Mouse (Mus musculus): Measurements from ENCODE around the gene Cfap126.

The Cfap126 gene

DNA sequence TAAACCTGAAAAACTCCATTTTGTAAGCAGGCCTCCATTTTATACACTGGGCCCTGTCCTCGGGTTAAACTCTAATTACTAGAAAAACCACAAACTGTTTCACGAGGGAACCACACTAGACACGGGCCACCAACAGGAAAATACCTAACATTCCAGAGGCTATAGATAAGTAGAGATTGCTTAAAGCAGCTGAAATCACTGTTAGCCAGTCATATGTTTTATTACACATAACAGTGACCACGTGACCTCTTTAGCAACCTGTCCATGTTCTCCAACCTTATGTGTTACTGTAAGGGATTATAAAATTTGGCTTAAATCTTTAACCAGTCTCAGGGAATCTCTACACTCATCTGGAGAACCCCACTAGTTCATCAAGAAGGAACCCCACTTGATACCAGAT, 19.3 kb upstream of the Cfap126 start:
- DNase-seq (ENCODE audit: low spot score), result no peak

- no peak for DNase-seq (ENCODE audit: low spot score)
Measured at GRCm38 (mm10) chr1:171096110-171096964, 17.4 kb upstream of the Cfap126 start.

- no peak for DNase-seq (ENCODE audit: low spot score)
Measured at GRCm38 (mm10) chr1:171097136-171097535, 16.6 kb upstream of the Cfap126 start.

- no peak for DNase-seq (ENCODE audit: low spot score)
Measured at GRCm38 (mm10) chr1:171097612-171098011, 16.1 kb upstream of the Cfap126 start.

DNA sequence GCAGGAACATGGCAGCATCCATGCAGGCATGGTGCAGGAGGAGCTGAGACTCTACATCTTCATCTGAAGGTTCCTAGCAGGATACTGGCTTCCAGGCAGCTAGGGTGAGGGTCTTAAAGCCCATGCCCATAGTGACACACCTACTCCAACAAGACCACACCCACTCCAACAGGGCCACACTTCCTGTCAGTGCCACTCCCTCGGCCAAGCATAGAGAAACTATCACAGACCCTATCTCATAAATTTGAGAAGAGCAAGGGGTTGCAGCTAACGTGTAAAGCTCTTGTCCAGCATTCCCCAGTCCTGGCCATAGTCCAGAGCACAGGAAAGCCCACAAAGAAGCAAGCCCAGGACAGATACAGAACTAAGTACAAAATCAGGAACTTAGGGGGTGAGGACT, 12.7 kb upstream of the Cfap126 start:
- no peak for DNase-seq (ENCODE audit: low spot score)

DNA sequence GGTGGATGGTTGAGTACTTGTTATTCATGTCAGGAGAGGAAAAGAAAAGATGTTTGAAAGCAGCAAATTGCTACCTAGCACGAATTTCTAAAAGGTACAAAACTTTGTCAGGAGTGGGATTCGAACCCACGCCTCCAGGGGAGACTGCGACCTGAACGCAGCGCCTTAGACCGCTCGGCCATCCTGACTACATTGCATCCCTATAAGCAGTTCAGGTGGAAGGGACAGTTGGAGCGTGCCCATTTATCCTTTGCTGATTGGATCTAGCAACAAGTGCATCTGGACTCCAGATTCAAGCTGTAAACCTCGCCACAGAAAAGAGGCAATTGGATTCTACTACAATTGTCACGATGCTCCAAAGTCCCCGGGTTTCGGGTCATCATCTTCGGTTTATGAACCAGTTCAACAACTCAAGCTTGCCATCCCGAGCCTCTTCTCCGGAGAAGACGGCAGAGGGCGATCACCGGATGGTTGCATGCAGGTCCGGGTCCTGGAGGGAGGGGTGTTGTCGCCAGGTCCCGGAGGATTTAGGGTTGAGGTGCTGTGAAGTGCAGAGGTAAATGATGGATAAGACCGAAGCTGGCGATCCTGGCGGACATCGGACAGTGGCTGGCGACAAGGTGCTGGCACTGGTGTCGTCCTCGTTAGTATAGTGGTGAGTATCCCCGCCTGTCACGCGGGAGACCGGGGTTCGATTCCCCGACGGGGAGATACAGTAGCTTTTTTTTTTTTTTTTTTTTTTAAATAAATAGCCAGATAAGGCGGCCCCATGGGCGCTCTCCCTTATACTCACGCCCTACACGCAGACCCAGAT, 11.8 kb upstream of the Cfap126 start:
- DNase-seq (ENCODE audit: low spot score), result peak; percentile 92

- peak; percentile 76 for DNase-seq (ENCODE audit: low spot score)
Measured at GRCm38 (mm10) chr1:171102547-171103177, 11.1 kb upstream of the Cfap126 start.

DNA sequence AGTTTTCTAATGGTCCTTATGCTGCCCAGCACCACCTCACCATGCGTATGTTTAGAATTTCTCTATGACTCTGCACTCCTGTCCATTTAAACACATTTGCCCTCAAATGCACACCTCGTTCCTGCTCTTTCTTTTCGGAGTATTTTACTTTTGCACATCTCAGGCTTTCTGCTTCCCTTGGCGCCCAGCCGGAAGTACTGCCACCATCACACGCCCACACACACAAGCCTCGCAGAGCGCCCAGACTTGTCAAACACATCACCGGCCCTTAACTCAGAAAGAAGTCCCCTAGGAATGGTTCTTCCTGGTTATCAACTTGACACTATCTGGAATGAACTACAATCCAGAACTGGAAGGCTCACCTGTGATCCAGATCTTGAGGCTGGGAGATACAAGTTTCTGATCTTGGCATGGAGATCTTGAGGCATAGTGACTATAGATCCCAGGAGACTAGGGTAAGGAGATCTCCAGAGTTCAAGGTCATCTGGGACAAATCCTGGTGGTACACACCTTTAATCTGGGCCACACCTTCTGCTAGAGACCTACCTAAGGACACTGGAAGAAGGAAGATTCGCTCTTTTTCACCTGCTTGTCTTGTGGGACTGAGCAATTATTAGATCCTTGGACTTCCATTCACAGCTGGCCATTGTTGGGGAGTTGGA, 10.4 kb upstream of the Cfap126 start:
- no peak for DNase-seq (ENCODE audit: low spot score)

GRCm38 (mm10) chr1:171105226-171105625, 8.5 kb upstream of the Cfap126 start:
- DNase-seq (ENCODE audit: low spot score), result no peak

DNA sequence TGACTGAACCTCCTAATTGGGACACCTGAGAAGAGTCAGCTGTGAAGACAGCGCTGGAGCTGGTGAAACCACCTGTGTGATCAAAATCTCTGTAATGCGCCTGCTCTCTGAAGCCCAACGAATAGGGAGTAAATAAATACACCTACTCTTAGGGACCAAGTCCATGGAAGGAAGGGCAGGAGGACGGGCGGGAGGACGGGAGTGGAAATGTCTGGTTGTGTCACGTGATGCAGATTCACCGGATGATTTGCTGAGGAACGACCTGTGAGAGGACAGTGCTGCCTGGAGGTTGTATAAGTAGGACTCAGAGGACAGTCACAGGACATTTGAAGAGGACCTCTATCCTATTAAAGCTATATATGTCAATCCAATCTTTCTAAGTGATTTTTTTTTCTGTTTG, 4.1 kb upstream of the Cfap126 start:
- no peak for DNase-seq (ENCODE audit: low spot score)

DNA sequence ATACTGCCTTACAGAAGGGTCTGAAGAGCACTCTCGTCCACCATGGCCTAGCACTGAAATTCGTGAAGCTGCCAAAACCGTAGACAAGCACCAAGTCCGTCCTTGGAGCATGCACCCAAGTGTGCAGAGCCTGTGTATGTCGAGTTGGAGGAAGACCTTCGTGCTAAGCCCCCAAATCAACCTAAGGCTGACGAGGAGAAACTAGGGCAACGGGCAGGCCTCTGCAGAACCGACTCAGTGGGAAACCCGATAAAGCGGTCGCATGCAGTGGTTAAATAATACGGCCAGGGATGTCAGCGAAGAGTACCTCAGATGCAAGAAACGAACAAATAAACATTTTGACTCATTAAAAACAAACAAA, 3.1 kb upstream of the Cfap126 start:
- DNase-seq (ENCODE audit: low spot score), result no peak

GRCm38 (mm10) chr1:171111020-171111780, 2.5 kb upstream of the Cfap126 start:
- DNase-seq (ENCODE audit: low spot score), result peak; percentile 87

- peak; percentile 38 for DNase-seq (ENCODE audit: low spot score)
Measured at GRCm38 (mm10) chr1:171111781-171112575, 1.7 kb upstream of the Cfap126 start.

DNA sequence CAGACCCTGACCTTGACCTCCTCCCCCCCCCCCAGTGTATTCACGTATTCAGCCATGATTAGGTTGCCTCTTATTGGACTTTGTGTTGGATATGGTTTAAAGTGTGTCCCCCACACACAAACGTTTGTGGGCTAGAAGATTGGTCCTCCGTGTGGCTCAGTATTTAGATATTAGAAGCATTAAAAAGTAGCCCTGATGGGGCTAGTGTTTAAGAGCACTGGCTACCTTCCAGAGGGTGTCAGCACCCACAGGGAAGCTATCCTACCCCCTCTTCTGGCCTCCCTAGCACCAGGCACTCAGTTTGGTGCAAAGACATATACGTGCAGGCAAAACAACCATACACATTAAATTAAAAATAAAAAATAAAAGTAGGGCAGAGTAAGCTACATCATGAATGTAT, 732 bp upstream of the Cfap126 start:
- no peak for DNase-seq (ENCODE audit: low spot score)

DNA sequence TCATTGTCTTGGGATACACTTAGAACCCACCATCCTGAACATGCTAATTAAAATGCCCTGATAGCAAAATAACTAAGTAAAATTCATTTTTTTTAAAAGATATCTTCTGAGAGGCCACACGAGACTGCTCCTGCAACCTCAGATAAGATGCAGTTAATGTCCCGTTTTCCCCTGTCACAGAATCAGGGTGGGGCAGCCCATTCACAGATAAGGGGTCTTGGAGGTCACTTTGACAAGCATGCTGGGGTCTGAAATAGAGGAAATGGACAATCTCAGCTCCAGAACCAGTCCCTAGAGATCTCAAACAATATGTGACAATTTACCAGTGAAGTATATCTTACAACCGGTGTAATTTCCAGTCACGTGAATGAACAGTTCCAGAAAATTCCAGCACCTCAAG, 2.6 kb downstream of the Cfap126 start:
- DNase-seq (ENCODE audit: low spot score), result no peak

DNA sequence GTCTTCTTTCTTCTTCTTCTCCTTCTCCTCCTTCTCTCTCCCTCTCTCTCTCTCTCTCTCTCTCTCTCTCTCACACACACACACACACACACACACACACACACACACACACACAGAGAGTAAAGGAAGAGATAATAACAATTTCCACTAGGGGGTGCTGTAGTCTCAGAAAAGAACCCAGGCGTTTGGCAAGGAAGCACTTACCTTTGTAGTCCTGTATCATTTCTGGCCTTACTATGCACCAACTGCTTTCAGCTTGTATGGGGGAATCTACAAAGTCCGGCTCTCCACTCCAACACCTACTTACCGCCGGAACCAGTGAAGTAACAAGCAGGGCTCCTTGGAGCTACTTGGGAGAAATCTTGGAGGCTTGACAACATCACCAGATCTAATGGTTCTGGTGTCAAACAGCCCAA, 4.6 kb downstream of the Cfap126 start:
- peak; percentile 31 for DNase-seq (ENCODE audit: low spot score)

GRCm38 (mm10) chr1:171118996-171119395, 5.3 kb downstream of the Cfap126 start:
- no peak for DNase-seq (ENCODE audit: low spot score)

- DNase-seq (ENCODE audit: low spot score), result no peak
Measured at GRCm38 (mm10) chr1:171119405-171119804, 5.7 kb downstream of the Cfap126 start.

DNA sequence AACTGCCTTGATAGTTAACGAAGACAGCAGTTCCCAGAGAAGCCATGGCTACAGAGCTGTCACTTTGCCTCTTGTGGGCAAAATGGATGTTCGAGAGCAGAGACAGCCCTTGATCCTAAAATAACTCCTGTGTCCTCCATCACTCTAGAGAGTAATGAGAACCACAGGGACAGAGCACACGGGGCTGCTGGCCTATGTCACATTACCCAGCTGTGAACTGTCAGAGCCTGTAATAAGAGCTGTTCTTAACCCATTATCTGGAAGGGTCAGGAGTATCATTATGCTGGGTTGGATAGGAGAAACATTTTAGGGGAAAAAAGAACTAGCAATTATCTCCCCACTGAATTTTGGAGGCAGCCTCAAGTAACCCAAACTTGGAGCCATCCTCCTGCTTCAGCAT, 7.2 kb downstream of the Cfap126 start:
- DNase-seq (ENCODE audit: low spot score), result no peak

- DNase-seq (ENCODE audit: low spot score), result no peak
Measured at GRCm38 (mm10) chr1:171121839-171122238, 8.1 kb downstream of the Cfap126 start.

DNA sequence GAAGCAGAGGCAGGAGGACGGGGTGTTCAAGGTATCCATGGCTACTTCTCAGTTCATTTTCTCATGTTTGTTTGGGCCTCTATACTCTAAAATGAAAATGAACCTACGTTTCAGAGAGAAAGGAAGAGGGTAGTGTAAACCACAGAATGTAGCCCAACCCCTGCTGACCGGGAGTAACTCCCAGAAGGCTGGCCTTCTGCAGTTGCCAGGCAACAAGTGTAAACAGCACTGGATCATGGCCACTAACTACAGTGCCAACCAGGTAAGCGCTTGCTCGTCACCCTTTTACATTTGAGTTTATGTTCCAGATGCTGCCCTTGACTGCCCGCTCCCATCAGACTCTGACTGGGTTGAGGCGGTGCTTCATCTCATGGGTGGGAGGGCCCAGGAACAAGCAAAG, 9.2 kb downstream of the Cfap126 start:
- peak; percentile 16 for DNase-seq (ENCODE audit: low spot score)
